Mouse (Mus musculus) ES-Bruce4 (cell line): ENCODE measurements around the gene Cdh23. TPM values are rescaled to one million over a fixed set of nuclear protein-coding genes. Genes with fewer than 3 reads are reported as not detected.

Source experiments
- H3K27ac ChIP-seq: 2 replicates; pipeline ENCODE4 v1.5.1; 2012; ENCODE audit warnings: low read length, inconsistent platforms; ENCODE audit not compliant: insufficient read depth
- H3K27me3 ChIP-seq: 2 replicates; pipeline ENCODE4 v1.6.1; 2012; ENCODE audit warnings: mild to moderate bottlenecking, low read length, inconsistent platforms; ENCODE audit not compliant: control insufficient read depth, poor library complexity, insufficient read depth, severe bottlenecking
- H3K36me3 ChIP-seq: 2 replicates; pipeline ENCODE4 v1.6.1; 2012; ENCODE audit warnings: inconsistent platforms, mild to moderate bottlenecking, low read length, moderate library complexity; ENCODE audit not compliant: control insufficient read depth, poor library complexity, insufficient read depth, severe bottlenecking
- H3K4me1 ChIP-seq: one replicate; pipeline ENCODE4 v1.8.1; 2011; ENCODE audit warnings: low read length; ENCODE audit not compliant: control insufficient read depth, insufficient read depth
- H3K4me3 ChIP-seq: 2 replicates; pipeline ENCODE4 v1.5.1; 2011; ENCODE audit warnings: low read depth, mild to moderate bottlenecking, low read length
- H3K9ac ChIP-seq: 2 replicates; pipeline ENCODE4 v1.6.1; 2012; ENCODE audit warnings: low read depth, mild to moderate bottlenecking, inconsistent platforms; ENCODE audit not compliant: poor library complexity, severe bottlenecking
- H3K9me3 ChIP-seq: replicated peaks from 2 replicates; pipeline ENCODE4 v1.6.1; 2012; ENCODE audit warnings: mild to moderate bottlenecking, low read length, inconsistent platforms; ENCODE audit not compliant: control insufficient read depth, poor library complexity, insufficient read depth, severe bottlenecking
- CTCF ChIP-seq: IDR thresholded peaks from one replicate; pipeline ENCODE4 v1.8.1; 2011; ENCODE audit warnings: low read depth, low read length
- EP300 ChIP-seq: IDR thresholded peaks from 2 replicates; pipeline ENCODE4 v1.6.1; 2011; ENCODE audit warnings: low read depth, low read length; ENCODE audit not compliant: insufficient read depth
- POLR2A ChIP-seq: IDR thresholded peaks from one replicate; pipeline ENCODE4 v1.8.1; 2011; ENCODE audit warnings: low read length; ENCODE audit not compliant: insufficient read depth
- polyA plus RNA-seq: library from polyadenylated mRNA; stranded (reverse); fragments of >200 nt; gene quantifications from 2 replicates; pipeline ENCODE4 v1.2.4, GENCODE M21; 2011; ENCODE audit warnings: low read depth; ENCODE audit not compliant: missing spikeins, insufficient read depth, insufficient read length

The Cdh23 gene
- polyA plus RNA-seq, 1 experiment = 0.33 TPM

- Histone ChIP-seq H3K9me3 (no peaks in the 10 kb centered on the region), H3K27ac (no peak overlapping the region), H3K9ac (peak overlapping the region; percentile 54), H3K27me3 (peaks cover 17% of the 10 kb centered on the region), H3K4me3 (peak overlapping the region; percentile 49), H3K4me1 (no peaks in the 10 kb centered on the region), H3K36me3 (no peaks in the 10 kb centered on the region)
- TF ChIP-seq POLR2A = no peak
- TF ChIP-seq EP300 = no peak
- TF ChIP-seq CTCF = peak; percentile 63
Observed at GRCm38 (mm10) chr10:60687011-60687776, 9.1 kb downstream of the Cdh23 start.

- Histone ChIP-seq H3K27ac (no peak overlapping the region), H3K9ac (peak overlapping the region; percentile 54), H3K4me1 (no peaks in the 10 kb centered on the region), H3K27me3 (peaks cover 17% of the 10 kb centered on the region), H3K4me3 (peak overlapping the region; percentile 49), H3K9me3 (no peaks in the 10 kb centered on the region), H3K36me3 (no peaks in the 10 kb centered on the region)
- TF ChIP-seq CTCF = no peak
- TF ChIP-seq EP300 = no peak
- no peak for TF ChIP-seq POLR2A
Observed at GRCm38 (mm10) chr10:60686641-60686975, 9.7 kb downstream of the Cdh23 start.

GRCm38 (mm10) chr10:60685764-60686640 is 10.3 kb downstream of the Cdh23 start:
- Histone ChIP-seq H3K36me3 (no peaks in the 10 kb centered on the region), H3K27ac (no peak overlapping the region), H3K4me1 (no peaks in the 10 kb centered on the region), H3K27me3 (peaks cover 17% of the 10 kb centered on the region), H3K9ac (peak overlapping the region; percentile 54; the same call in 1 of the 2 replicates), H3K9me3 (no peaks in the 10 kb centered on the region), H3K4me3 (peak overlapping the region; percentile 49)
- TF ChIP-seq POLR2A = no peak
- TF ChIP-seq EP300 = no peak
- TF ChIP-seq CTCF = no peak

- Histone ChIP-seq H3K4me3 (no peak overlapping the region), H3K27me3 (no peaks in the 10 kb centered on the region), H3K36me3 (no peaks in the 10 kb centered on the region), H3K9me3 (no peaks in the 10 kb centered on the region), H3K27ac (no peak overlapping the region), H3K9ac (no peak overlapping the region), H3K4me1 (no peaks in the 10 kb centered on the region)
- TF ChIP-seq CTCF (no peak), EP300 (no peak), POLR2A (no peak)
Observed at GRCm38 (mm10) chr10:60678926-60679325, 17.4 kb downstream of the Cdh23 start.

GRCm38 (mm10) chr10:60677319-60677718 is 19.0 kb downstream of the Cdh23 start:
- no peaks in the 10 kb centered on the region for H3K36me3 ChIP-seq
- no peak overlapping the region for H3K9ac ChIP-seq
- no peaks in the 10 kb centered on the region for H3K4me1 ChIP-seq
- no peak for TF ChIP-seq EP300
- no peak for TF ChIP-seq POLR2A
- no peak for TF ChIP-seq CTCF
- no peaks in the 10 kb centered on the region for H3K9me3 ChIP-seq
- no peaks in the 10 kb centered on the region for H3K27me3 ChIP-seq
- H3K4me3 ChIP-seq = no peak overlapping the region
- H3K27ac ChIP-seq = no peak overlapping the region

DNA sequence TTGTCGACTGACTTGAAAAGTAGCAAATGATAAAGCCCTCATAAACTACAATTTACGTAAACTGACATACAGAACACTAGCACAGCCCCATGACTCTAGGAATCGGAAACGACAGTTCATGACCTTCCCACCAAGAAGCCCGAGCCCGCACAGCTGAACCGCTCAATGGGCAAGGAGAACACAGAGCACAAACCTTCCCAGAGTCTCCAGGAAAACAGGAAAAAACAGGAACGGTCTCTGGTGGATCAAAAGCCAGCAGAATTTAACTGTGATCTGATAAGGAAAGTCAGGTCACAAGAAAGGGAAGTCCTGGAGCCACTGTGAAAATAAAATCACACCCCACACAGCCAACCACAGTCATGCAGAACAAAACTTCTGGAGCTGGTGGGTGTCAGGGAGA is 26.1 kb downstream of the Cdh23 start:
- H3K9me3 ChIP-seq = no peaks in the 10 kb centered on the region
- TF ChIP-seq CTCF (no peak), POLR2A (no peak), EP300 (no peak)
- H3K27ac ChIP-seq = no peak overlapping the region
- no peaks in the 10 kb centered on the region for H3K4me1 ChIP-seq
- H3K4me3 ChIP-seq = no peak overlapping the region
- no peaks in the 10 kb centered on the region for H3K36me3 ChIP-seq
- H3K27me3 ChIP-seq = no peaks in the 10 kb centered on the region
- H3K9ac ChIP-seq = no peak overlapping the region
